Mouse (Mus musculus) CD8-positive naive resting alpha-beta T cell, adult 2 months (primary cell): Measurements from ENCODE around the gene Tcp11.

Source experiments
- DNase-seq, 2 experiments: peaks; one replicate each; pipeline ENCODE4 v3.0.0; 2022; ENCODE audit warnings: low read depth in 2 of 2, low spot score in 2 of 2

Gene Tcp11

DNA sequence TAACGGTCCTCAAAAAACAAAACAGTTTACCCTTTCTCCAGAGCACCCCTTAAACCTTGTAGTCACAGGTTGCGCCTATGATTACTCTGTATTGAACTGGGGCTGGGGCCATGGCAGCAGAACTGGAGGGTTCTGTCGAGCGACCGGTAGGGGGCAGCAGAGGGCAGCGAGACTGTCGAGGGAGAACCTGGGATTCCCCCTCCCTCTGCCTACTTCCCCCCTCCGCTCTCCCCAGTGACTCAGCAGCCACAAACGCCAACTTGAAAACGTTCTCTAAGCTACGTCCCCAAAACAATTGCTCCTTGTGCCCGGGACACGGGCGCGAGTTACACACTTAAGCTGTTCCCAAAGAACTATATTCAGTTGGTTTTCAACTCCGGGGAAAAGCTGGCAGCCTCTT is 4.5 kb upstream of the Tcp11 start:
- DNase-seq = peak; percentile 86 to 89

DNA sequence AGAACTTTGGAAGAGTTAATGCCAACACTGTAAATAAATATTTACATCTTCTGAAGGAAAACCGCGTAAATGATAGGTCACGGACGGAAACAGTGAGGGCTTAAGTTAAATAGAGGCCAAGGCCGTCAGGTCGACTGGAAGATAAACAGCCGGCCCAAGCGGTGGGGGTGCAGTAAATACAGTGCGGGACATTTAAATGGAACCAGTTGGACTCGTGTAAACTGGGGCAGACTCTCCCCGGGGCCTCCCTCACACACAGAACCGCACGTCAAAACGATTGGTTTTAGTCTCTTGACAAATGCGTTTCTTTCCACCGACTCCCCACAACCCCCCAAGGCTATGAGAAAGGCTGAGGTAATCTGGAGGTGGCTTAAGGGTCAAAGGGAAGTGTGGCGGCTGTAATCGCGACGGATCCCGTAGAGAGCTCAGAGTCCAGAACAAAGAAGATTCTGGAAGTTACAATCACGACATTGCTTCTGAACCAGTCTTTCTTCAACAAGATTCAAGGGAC is 4.0 kb upstream of the Tcp11 start:
- no peak for DNase-seq

DNA sequence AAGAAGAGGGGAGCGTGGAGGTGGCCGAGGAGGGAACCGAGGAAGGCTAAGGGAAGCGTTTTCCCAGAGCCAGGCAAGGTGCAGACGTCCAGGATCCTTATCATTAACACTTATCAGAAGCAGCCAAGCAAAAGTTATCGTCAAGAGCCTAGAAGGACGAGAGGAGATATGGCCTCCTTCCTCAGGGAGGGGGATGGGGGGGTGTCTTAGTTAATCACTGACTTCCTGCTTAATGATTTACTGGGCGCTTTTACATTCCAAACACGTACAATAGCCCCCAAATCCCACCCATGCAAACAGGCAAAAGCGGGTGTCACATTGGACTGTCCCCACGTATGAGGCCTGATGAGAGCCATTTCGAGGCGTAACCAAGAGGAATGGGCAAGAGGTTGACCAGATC is 2.4 kb upstream of the Tcp11 start:
- DNase-seq = no peak

DNA sequence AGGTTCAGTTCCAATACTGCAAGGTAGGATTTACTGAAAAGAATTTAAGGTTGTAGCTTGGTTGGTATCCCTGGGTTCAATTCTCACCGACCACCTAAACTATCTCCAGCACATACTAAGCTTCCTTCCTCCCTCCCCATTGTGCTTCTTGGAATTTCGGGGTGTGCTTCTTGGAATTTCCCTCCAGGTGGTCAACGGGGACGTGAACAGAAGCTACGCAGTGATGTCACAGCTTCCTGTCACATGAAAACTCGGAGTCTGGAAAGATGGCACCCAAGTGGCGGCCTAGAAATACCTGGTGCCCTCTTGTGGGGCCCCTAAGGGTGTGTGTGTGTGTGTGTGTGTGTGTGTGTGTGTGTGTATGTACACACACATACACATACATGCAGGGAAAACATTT is 1.4 kb upstream of the Tcp11 start:
- no peak for DNase-seq

DNA sequence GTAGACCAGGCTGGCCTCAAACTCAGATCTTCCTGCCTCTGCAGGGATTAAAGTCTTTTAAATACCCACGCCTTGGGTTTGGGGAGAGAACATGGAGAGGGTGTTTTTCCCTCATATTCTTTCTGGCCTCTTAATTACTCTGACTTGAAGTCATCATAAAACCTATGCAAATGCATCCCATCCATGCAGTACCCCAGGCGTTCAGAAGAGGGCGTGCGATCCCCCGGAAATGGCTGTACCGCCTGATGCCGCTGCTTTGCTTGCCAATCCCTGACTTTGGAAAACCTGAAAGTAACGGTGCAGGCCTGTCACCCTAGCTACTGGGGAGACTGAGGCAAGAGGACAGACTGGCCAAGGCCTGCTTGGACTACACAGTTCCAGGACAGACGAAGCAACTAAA is 946 bp upstream of the Tcp11 start:
- peak; percentile 35 to 49 for DNase-seq

DNA sequence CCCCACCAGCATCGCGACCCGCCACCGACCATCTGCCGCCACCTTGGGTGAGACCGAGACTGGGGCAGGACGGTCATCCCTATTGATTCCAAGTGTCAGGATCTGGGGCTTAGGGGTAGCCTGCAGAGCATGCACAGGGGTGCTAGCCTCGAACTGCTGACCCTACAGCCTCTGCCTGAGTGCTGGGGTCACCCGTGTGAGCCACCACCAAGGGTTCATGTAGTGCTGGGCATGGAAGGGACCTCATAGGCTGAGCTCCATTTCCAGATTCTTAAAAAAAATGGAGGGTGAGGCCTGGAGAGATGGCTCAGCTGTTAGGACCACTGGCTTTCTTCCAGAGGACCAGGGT is 352 bp upstream of the Tcp11 start:
- no peak for DNase-seq

DNA sequence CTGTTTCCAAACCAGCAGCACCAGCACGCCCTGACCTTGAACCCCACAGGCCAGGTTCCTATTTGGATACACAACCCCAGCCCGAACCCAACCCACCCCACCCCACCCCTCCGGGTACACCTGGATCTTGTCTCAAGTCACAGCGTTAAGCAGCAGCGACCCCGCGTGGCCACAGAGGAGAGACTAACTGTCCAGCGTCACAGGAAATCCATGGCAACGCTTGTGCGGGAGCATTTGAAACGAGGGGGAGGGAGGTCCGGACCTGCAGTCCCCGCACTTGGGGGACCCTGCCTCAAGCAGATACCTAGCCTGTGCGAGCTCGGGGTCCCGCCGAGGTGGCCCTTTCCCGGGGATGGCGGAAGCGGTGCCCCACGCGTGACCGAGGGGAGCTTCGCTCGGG is 821 bp downstream of the Tcp11 start:
- peak; percentile 78 to 85 for DNase-seq

DNA sequence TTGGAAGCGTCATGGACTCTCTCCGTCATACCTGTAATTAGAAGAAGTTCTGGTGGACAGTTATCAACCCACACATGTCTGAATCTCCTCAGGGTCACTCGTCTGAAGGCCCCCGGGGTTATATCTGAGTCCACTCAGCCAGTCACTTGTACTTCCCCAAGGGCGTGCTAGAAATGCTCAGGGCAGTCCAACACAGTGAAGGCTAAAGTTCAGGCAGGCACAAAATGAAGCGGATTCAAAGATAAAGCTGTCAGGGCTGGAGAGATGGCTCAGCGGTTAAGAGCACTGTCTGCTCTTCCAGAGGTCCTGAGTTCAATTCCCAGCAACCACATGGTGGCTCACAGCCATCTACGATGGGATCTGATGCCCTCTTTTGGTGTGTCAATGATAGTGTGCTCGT is 2.4 kb downstream of the Tcp11 start:
- DNase-seq = no peak

DNA sequence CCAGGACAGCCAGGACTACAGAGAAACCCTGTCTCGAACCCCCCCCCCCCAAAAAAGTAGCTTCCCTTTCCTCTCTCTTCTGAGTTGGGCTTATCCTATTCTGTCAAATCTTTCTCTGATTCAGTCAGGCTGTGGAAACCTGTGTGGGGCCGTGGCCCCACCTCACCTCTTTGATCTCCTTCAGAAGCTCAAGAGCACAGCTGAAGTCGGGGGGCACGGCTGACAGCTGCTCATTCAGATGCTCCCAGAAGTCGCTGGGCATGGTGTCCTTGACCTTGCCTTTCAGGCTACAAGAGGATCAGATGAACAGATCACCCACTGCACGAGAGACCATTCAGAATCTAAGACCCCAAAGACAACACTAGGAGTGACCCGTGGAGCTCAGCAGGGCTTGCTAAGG is 6.0 kb downstream of the Tcp11 start:
- DNase-seq = no peak

DNA sequence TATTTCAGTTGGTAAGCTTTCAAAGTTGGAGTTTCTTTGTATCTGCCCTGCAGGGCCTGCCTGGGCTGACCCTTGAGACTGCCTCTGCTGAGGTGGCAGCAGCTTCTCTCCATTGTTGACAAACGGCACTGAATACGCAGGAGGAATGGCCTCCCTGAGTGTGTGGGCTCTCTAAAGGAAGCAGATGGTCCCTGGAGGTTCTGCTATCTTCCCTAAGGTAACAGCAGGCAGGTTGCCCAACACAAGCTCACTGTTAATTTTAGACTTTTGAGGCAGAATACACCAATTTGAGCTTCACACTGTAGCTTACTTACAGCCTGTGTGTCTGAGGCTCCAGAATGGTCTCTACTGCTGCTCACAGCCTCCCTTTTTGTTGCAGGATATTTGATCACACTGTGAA is 7.7 kb downstream of the Tcp11 start:
- no peak for DNase-seq

DNA sequence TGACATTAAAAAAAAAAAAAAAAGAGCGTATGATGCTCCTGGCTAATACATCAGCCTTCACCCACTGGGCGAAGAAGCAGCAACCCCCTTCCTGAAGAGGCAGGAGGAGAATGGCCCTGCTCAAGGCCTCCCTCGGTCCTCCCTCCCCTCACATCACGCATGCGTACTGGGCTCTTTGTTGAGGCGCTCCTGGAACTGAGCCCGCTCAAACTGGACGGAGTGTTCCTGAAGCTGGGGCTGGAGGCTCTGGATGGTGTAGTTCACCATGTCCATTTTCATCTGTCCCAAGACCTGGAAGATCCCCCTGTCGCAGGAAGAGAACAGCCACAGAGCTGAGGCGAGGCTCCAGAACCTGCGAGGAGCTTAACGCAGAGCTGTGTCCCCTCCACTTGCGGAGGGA is 10.2 kb downstream of the Tcp11 start:
- no peak for DNase-seq

DNA sequence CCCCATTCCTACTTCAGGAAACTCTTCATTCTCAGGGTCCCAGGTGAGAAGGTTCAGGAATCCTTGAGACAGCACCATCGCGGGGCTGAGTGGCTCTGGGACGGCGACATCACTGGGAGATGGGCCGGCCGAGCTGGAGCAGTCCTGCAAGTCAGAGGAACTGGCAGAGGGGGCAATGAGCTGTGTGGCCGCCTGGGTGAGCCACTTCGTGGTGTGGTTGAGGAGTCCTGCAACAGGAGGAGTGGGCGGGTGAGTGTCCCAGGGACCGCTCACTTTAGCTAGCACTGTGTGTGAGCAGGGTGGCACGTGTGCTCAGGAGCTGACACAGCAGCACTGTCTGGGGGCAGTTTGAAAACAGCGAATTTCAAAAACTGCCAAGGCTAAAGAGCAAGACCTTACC is 11.0 kb downstream of the Tcp11 start:
- DNase-seq = no peak

DNA sequence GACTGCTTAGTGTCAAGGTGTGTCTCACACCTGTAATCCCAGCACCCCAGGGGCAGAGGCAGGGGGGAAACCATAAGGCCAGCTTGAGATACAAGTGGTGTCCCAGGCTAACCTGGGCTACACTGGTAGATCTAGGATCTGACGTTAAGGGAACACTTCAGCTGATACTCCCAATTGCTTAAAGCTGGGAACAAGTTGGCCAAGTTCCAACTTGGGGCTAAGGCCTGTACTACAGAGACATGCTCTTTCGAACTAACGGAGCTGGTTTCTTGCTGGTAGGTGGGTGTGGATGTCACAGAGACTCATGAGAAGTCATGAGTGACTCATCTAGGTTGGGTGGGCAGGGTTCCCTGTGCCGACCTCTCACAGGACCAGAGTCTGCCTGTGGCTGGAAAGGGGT is 13.1 kb downstream of the Tcp11 start:
- DNase-seq = no peak

DNA sequence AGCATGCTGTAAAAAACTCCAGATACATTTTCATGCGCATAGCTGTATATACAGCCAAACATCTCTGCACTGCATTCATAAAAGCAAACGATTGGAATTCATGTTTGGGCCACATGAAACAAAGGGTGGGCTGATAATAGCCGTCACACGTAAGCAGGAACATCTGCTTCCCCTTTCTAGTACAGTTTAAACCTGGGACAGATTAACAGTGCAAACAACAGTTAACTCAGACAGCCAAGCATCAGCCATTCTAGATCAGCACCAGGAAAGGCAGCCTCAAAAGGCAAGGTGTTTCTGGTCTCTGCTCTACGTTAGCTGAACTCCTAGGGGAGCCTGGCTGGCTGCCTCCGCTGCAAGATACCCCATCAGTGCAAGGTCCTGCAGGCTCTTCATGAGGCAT is 17.3 kb downstream of the Tcp11 start:
- no peak for DNase-seq

DNA sequence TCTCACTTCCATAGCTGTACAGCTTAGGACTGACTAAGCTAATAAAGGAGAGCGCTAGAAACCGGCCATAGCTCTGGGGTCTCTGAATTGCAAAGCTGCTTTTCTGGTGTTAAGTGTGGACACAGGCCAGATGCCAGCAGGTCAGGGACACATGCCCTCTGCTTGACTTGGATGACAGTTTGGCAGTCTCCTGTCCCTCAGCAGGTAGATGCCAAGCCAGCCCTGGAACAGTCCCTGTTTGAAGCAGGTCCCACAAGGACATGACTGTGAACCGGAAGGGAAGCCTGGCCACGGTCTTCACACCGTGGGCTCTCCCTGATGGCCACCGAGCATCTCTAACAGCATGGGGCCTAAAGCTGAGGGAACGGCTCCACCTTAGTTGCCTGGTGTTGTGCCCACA is 17.7 kb downstream of the Tcp11 start:
- DNase-seq = no peak

DNA sequence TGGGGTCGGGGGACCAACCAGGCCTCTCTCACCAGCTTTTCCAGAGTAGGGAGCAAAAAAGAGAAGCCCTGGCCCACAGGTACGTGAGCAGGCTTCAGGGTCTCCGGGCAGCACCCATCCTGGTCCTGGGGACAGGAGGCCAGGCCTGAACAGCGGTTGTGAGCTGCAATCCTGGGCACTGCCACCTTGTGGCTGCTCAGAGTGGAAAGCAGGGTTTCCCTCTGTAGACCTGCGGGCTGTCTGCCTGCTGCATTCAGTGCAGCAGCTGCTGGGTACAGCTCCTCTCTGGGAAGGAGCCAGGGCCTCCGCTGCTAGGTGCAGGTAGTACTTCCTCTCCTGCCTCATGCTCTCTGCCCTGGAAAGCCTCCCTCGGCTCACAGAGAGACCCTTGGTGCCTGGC is 19.0 kb downstream of the Tcp11 start:
- DNase-seq = no peak

DNA sequence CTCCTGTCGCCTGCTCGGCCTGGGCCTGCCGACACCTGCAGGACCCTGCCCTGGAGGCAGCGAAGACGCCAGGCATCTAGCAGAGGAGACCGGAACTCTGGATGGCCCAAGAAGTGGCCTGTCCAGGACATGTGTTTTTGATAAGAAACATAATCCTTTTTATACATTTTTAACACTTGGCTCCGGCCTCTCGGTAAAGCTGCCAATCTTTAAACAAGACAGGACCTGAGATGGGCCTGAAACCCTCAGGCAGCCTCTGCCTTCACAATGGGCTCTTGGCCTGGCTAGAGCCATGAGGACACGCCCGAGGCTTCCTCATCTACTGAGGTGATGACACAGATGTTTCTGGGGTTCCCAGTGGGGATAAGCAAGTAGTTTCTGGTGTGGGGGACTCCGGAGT is 19.8 kb downstream of the Tcp11 start:
- DNase-seq = no peak

DNA sequence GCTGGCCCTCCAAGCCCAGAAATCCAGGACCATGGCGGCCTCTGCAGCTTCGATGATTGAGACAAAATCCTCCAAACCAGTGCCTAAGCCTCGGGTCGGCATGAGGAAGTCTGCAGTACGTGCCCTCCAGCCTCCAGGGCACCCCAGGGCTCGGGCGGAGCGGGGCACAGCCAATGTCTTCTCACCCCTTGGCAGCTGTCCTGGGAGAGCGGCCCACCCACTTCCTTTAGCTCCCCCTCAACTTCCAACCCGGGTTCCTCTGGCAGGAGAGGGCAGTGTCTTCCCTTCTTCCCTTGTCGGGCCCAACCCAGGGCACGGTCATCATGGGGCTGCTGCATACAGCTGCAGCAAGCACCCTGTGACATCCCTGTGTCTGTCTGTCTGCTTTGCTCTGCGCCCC is 22.1 kb downstream of the Tcp11 start:
- no peak for DNase-seq

DNA sequence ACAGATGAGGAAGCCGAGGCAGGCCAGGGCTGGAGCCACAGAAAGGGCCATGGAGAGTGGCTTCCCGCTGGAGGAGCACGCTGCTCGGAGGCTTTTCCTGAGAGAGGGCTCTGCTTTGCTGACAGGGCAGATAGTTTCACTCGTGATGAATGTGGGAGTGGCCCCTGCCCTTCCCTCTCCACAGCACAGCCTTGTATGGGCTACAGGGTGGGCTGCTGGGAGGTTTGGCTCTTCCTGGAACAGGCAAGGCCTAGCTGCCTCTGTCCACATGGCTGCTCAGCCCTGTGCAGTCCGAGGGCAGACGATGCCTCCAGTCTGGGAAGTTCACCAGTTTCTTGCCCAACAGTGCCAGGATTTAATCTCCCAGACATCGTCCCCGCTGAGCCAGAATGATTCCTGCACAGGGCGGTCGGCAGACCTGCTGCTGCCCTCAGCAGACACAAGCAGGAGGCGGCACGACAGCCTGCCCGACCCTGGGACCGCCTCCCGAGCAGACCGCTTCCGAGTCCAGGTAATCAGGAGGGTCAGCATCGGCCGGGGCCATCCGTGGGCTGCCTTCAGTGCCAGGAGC is 28.1 kb downstream of the Tcp11 start:
- no peak for DNase-seq

DNA sequence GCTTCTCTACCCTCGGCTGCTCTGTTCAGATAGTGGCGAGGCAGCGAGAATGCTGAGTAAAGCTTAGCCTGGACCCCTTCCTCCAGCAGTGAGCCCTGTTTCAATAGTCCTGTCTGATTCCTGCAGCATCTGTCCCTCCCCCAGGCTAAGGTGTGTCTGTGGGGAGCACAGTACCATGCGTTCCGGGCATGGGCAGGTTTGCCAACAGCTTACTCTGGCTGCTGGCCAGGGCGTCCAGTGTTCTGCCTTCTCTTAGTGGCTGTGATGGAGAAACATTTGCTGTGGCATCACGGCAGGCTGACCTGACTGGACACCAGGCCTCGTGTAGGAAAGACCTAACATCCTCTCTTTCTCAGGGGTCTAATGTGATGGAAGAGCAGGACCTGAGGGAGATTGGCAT is 30.2 kb downstream of the Tcp11 start:
- DNase-seq = no peak

DNA sequence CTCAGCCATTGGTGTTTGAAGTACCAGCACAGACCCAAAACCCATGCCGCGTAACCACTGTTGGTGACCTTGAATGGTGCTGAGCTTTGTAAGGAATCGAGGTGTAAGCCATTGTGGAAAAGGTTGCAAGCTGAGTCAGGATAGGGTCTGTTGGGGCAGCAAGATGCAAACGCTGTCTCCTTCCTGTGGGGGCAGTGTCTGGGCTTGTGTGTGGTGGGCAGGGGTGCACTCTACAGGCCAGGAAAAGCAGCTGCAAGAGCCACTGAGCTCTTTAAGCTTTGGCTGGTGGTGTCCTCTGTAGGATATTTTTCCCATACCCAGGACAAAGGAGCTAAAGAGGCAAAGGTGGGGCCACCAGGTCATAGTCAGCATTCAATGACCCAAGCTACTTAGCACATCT is 32.0 kb downstream of the Tcp11 start:
- DNase-seq = peak in 1 of 2 experiments; percentile 4

DNA sequence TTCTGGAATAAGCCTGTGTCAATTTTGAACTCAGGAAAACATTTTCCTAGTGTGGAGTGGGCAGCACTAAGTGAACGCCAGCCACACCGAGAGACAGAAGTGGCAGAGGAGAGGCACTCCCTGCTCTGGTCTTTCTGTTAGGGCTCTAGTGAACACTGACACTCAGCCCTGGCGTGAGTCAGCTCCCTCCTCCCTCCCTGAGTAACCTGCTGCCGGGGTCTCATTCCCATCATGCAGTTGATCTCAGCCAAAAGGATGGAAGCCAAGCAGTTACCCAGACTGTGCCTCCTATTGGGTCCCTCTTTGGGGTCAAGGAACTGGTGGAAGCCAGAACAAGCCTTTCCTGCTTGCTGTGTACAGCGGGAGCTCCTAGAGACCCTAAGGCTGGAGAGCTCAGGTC is 32.9 kb downstream of the Tcp11 start:
- no peak for DNase-seq

DNA sequence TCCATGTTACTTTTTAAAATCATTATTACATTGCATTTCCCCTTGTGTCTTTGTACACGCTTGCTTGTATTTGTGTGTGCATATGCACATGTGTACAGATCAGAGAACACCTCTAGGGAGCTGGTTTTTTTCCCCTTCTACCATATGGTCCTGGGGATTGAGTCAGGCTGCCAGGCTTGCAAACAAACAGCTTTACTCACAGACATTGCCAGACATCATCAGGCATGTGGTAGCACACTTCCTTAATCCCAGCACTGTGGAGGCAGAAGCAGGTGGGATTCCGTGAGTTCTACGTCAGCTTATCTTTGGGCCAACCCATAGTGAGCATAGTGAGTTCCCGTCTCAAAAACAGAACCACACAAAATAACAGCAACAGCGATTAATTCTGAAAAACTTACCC is 33.4 kb downstream of the Tcp11 start:
- no peak for DNase-seq

DNA sequence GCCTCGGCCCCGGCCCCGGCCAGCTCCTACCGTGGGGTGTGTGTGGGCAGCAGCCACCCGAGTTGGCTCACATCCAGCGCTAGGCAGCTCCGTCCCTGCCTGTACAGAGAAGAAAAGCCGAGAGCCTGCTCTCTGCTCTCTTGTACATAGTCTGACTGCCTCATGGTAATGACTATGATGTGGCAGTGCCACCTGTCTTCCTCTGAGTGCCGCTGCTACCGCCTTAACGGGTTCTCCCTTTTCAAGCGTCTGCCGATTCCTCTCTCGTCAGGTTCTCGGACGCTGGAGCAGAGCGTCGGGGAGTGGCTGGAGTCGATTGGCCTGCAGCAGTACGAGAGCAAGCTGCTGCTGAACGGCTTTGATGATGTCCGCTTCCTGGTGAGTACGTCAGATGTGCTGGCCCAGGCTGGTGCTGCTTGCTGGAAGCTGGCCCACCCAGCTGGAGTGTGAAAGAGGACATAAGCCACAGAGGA is 38.1 kb downstream of the Tcp11 start:
- no peak for DNase-seq
